Mouse (Mus musculus) ovary, postnatal 14 days (tissue): ENCODE measurements around the gene Invs.
"Not testable (repeated sequence)": the region's sequence is repeated elsewhere in the genome, so short reads cannot be mapped to it uniquely, and the experiment has no call there.

Experiments used
- DNase-seq: peaks from one replicate; pipeline ENCODE4 v3.0.0; 2022; ENCODE audit warnings: low spot score

Invs gene

DNA sequence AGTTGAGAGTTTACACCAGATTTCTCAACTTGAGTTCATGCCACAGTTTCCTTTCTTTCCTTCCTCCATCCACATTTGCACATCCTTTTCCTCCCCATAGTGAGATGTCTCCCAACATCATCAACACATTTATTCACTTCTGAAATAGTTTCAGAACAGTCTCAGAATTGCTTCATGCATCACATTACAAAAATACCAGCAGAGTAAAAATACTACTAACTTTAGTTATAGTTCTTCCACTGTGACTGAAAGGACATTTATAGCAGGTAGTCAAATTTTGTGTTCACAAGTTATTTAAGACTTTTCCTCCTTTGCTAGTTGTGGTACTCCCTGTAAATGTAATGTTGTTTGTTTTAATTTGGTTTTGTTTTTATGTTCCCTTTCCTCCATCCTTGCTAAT lies 47.6 kb downstream of the Invs start:
- no peak for DNase-seq

GRCm38 (mm10) chr4:48328042-48328441 lies 48.5 kb downstream of the Invs start:
- no peak for DNase-seq

DNA sequence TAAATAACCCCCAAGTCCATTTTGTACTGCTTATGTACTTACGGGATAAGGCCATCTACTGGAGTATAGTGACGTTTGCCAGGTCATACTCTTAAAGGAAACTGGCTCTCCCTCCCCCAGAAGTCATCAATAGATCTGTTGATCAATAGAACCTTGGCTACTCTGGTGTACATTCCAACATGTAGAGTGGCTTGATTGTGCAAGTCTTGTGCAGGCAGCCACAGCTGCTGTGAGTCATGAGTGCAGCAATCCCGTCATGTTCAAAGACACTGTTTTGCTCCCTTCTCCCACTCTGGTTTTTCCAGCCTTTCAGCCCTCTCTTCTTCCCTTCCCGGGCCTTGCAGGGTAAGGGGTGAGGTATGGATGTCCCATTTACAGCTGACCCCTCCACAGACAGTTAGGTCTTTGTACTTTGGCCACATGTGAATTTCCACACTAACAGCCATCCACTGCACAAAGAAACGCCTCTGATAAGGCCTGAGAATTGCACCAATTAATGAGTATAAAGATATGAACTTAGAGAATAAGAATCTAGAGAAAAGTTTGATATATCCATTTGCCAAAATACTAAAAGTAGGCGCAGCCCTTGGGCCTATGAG lies 53.0 kb downstream of the Invs start:
- DNase-seq: no peak

- no peak for DNase-seq
Observed at GRCm38 (mm10) chr4:48334927-48335763, 55.6 kb downstream of the Invs start.

- no peak for DNase-seq
Observed at GRCm38 (mm10) chr4:48342705-48343104, 63.1 kb downstream of the Invs start.

DNA sequence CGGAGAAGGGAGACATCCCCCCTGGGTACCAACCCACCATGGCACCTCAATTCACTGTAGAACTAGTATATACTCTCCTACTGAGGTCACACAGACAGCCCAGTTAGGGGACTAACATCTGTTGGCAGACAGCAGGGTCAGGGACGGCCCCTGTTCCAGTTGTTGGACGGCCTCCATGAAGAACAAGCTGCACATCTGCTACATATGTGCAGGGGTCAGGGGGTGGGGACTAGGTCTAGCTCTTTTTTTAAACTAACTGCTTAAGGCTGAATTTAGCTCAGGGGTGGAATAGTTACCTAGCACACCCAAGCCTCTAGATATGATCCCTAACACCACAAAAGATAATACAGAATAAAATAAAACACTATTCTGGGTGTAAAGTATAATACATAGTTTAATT lies 82.8 kb downstream of the Invs start:
- no peak for DNase-seq

DNA sequence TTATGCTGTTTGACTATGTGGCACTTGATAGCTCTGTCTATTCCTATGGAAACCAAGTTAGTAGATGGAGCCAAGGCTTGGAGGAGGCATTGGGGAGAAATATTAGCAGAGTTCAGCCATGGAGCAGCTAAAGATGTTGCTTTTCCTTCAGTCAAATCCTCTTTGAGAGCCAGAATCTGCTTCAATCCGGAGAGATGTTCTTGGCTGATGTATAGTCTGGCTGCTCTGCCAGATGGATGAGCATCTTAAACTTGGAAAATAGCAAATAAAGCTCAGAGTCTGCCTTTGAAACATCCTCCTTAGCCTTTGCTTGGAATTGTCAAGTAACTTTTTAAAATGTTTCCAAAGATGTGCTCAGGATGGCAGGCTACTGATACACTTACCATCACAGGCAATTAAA lies 91.5 kb downstream of the Invs start:
- DNase-seq: no peak

GRCm38 (mm10) chr4:48380940-48381339 lies 101.4 kb downstream of the Invs start:
- DNase-seq: peak; percentile 54

- no peak for DNase-seq
Observed at GRCm38 (mm10) chr4:48382506-48382905, 102.9 kb downstream of the Invs start.

DNA sequence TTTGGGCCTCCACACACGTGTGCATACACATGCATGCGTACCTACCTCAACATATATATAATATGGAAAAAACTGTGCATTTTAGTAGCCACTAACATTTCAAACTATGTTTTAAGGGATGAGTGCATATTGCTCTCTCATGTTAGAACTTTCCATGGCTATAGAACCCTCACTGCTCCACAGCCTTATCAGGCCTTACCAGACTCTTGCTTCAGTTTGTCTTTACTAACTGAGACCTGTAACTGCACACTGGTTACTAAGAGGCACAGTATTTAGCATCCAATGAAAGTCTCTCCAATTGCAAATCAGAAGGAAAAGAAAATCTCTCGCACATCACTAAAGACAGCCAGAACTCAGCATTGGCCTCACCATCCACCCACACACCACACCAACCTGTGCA lies 117.4 kb downstream of the Invs start:
- no peak for DNase-seq

DNA sequence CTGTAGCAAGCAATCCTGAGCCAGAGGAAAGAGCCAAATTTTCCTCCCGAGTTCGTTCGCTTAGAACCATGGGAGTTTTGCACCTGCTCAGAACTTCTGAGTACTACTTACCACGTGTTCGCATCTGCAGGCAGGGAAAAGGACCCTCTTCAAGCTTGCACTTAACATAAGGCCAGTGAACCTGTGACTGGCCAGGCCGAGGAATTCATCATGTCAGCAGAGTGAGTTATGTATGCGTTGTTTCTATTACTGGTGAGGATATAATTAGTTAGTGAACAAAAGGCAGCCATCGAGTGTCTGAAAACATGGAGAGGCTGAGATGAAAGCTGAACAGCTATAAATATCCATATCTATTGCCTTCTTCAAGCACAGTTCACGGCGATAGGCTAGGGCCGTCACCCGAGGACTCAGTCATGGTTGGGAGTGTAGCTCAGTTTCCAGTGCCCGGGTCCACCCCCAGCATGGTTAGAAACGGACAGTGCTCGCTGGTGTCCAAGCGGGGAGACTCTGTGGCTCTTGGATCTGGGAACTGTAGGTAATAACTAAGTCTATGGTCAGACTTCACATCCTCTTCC lies 123.6 kb downstream of the Invs start:
- DNase-seq: no peak

DNA sequence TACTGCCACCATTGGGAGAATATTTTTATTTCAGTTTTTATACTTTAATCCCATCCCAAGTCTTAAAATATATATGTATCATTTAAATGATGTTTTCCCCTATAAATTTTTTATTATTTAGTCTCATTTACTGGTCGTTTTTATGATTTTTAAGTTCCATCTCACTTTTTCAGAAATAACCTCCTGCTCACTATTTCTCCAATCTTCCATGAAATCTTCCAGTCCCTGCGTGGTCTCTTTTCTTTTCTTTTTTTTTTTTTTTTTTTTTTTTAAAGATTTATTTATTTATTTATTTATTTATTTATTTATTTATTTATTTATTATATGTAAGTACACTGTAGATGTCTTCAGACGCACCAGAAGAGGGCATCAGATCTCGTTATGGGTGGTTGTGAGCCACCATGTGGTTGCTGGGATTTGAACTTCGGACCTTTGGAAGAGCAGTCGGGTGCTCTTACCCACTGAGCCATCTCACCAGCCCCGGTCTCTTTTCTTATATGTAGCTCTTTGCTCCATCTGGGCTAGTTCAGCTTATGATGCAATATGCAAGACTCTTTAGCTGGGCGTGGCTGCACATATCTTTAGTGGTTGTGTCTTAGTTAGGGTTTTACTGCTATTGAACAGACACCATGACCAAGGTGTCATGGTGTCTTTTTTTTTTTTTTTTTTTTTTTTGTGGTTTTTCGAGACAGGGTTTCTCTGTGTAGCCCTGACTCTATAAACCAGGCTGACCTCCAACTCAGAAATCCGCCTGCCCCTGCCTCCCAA lies 126.3 kb downstream of the Invs start:
- DNase-seq: not testable (repeated sequence)

- peak; percentile 36 for DNase-seq
Observed at GRCm38 (mm10) chr4:48407350-48408039, 127.9 kb downstream of the Invs start.

- DNase-seq: no peak
Observed at GRCm38 (mm10) chr4:48413473-48413872, 133.9 kb downstream of the Invs start.

DNA sequence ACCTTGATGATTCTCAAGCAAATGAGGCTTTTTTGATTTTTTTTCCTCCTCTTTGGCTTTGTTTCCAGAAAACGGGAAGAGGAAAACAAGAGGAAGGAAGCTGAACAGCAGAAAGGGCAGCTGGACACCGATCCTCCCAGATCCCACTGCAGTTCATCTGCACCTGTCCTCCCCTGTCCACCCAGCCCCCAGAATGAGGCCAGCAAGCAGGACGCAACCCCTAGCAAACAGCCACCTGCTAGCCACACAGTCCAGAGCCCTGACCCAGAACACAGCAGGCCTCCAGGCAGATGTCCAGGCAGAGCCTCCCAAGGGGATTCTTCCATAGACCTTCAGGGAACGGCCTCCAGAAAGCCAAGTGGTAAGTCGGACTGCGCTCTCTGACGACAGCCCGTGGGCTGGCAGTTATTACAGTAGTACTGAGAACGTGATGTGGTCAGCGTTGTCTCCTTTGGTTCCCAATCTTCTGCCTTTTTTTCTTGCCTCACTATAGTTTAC lies 136.3 kb downstream of the Invs start:
- peak; percentile 9 for DNase-seq

- no peak for DNase-seq
Observed at GRCm38 (mm10) chr4:48418831-48419468, 139.4 kb downstream of the Invs start.

GRCm38 (mm10) chr4:48422633-48423032 lies 143.1 kb downstream of the Invs start:
- no peak for DNase-seq

- no peak for DNase-seq
Observed at GRCm38 (mm10) chr4:48423738-48424137, 144.2 kb downstream of the Invs start.

DNA sequence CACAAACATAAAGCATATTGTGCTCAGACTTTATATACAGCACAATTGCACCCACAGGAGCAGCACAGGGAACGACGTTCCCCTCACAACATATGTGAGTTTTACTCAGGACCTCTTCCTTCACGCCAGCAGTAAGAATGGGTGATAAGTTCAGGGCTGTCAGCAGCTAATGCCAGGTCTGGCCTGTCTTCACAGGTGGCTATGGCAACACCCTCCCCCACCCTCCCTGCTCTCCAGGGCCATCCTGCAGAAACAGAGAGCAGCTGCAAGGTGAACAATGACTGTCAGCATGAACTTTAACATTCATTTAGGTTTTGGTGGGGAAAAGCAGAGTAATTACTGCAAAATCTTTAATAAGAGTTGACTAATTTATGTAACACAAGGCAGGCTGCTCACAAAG lies 147.9 kb downstream of the Invs start:
- no peak for DNase-seq

- DNase-seq: no peak
Observed at GRCm38 (mm10) chr4:48428054-48428453, 148.5 kb downstream of the Invs start.

- no peak for DNase-seq
Observed at GRCm38 (mm10) chr4:48454106-48454773, 174.7 kb downstream of the Invs start.
